Mouse (Mus musculus) heart, embryonic 10.5 days (tissue): ENCODE results near the gene Agtpbp1. TPM values are rescaled to one million over a fixed set of nuclear protein-coding genes. Genes with fewer than 3 reads are reported as not detected.

ENCODE experiments used
- DNase-seq: peaks from one replicate; pipeline ENCODE4 v3.0.0-alpha.2; 2017; ENCODE audit warnings: low spot score
- H3K27ac ChIP-seq: fragments of 300-500 bp; sonication (generic); 2 replicates; pipeline ENCODE4 v1.5.1; 2016; ENCODE audit warnings: mild to moderate bottlenecking
- H3K27me3 ChIP-seq: fragments of 300-500 bp; sonication (generic); 2 replicates; pipeline ENCODE4 v1.6.1; 2016; ENCODE audit warnings: mild to moderate bottlenecking; ENCODE audit not compliant: poor library complexity, insufficient read depth, severe bottlenecking
- H3K36me3 ChIP-seq: fragments of 300-500 bp; sonication (generic); 2 replicates; pipeline ENCODE4 v1.6.1; 2016; ENCODE audit warnings: mild to moderate bottlenecking, moderate library complexity
- H3K4me1 ChIP-seq: fragments of 300-500 bp; sonication (generic); 2 replicates; pipeline ENCODE4 v1.6.1; 2016; ENCODE audit warnings: mild to moderate bottlenecking
- H3K4me3 ChIP-seq: fragments of 300-500 bp; sonication (generic); 2 replicates; pipeline ENCODE4 v1.5.1; 2016; ENCODE audit warnings: mild to moderate bottlenecking, moderate library complexity
- H3K9me3 ChIP-seq: fragments of 300-500 bp; sonication (generic); 2 replicates; pipeline ENCODE4 v1.6.1; 2016; ENCODE audit warnings: mild to moderate bottlenecking, moderate library complexity
- WGBS: fragments of 180-500 bp; shearing (Covaris S2); methylation state at CpG from one replicate; pipeline ENCODE4 v1.1.7; 2016; 5-methylcytosine and 5-hydroxymethylcytosine counted together
- polyA plus RNA-seq: library from polyadenylated mRNA; unstranded; fragments of >200 nt; fragmentation: Nextera tagmentation; extraction: Ambion mirVana; gene quantifications from 2 replicates; pipeline ENCODE4 v1.2.1, GENCODE M21; 2016

Agtpbp1 gene
- polyA plus RNA-seq, 1 experiment from 2014 or later: 8.8 TPM

GRCm38 (mm10) chr13:59565945-59566520, 19.0 kb downstream of the Agtpbp1 start:
- Histone ChIP-seq H3K36me3 (no peaks in the 10 kb centered on the region), H3K27ac (no peak overlapping the region), H3K27me3 (no peaks in the 10 kb centered on the region), H3K4me3 (no peak overlapping the region), H3K9me3 (no peaks in the 10 kb centered on the region), H3K4me1 (no peaks in the 10 kb centered on the region)
- no peak for DNase-seq
- 54% methylated on average over 9 of the region's 9 CpGs for WGBS

- Histone ChIP-seq H3K27me3 (no peaks in the 10 kb centered on the region), H3K9me3 (no peaks in the 10 kb centered on the region), H3K4me3 (no peak overlapping the region), H3K36me3 (no peaks in the 10 kb centered on the region), H3K4me1 (no peaks in the 10 kb centered on the region), H3K27ac (no peak overlapping the region)
- WGBS: 78% methylated on average over 10 of the region's 10 CpGs
- no peak for DNase-seq
These were observed 20.1 kb downstream of the Agtpbp1 start for GRCm38 (mm10) chr13:59564923-59565322.

- no peak for DNase-seq
- 87% methylated on average over 4 of the region's 4 CpGs for WGBS
These were observed 20.5 kb downstream of the Agtpbp1 start for GRCm38 (mm10) chr13:59564505-59564904.

GRCm38 (mm10) chr13:59562471-59562870, 22.6 kb downstream of the Agtpbp1 start:
- no peak for DNase-seq
- H3K4me3 ChIP-seq: no peak overlapping the region
- H3K27me3 ChIP-seq: no peaks in the 10 kb centered on the region
- no peak overlapping the region for H3K27ac ChIP-seq
- no peaks in the 10 kb centered on the region for H3K9me3 ChIP-seq
- H3K36me3 ChIP-seq: no peaks in the 10 kb centered on the region
- H3K4me1 ChIP-seq: no peaks in the 10 kb centered on the region
- 86% methylated on average over 2 of the region's 2 CpGs for WGBS

More at GRCm38 (mm10) chr13:59564505-59564904, 20.5 kb downstream of the Agtpbp1 start:
- Histone ChIP-seq H3K4me3 (no peak overlapping the region), H3K27me3 (no peaks in the 10 kb centered on the region), H3K4me1 (no peaks in the 10 kb centered on the region), H3K9me3 (no peaks in the 10 kb centered on the region), H3K36me3 (no peaks in the 10 kb centered on the region), H3K27ac (no peak overlapping the region)

- DNase-seq: no peak
- H3K36me3 ChIP-seq: no peaks in the 10 kb centered on the region
- 90% methylated on average over 5 of the region's 5 CpGs for WGBS
- H3K9me3 ChIP-seq: no peaks in the 10 kb centered on the region
- H3K27me3 ChIP-seq: no peaks in the 10 kb centered on the region
- H3K27ac ChIP-seq: no peak overlapping the region
- H3K4me1 ChIP-seq: peaks cover 13% of the 10 kb centered on the region
- H3K4me3 ChIP-seq: no peak overlapping the region
These were observed 26.3 kb downstream of the Agtpbp1 start for GRCm38 (mm10) chr13:59558776-59559175.

- Histone ChIP-seq H3K4me3 (peak overlapping the region; percentile 92), H3K27ac (peak overlapping the region; percentile 92), H3K27me3 (no peaks in the 10 kb centered on the region), H3K9me3 (no peaks in the 10 kb centered on the region), H3K4me1 (peaks cover 13% of the 10 kb centered on the region), H3K36me3 (no peaks in the 10 kb centered on the region)
- DNase-seq: peak; percentile 94
- WGBS: under 1% methylated on average over 47 of the region's 73 CpGs
These were observed 27.6 kb downstream of the Agtpbp1 start for GRCm38 (mm10) chr13:59557185-59557985.

- Histone ChIP-seq H3K36me3 (no peaks in the 10 kb centered on the region), H3K4me3 (peak overlapping the region; percentile 92), H3K27me3 (no peaks in the 10 kb centered on the region), H3K4me1 (peaks cover 13% of the 10 kb centered on the region), H3K9me3 (no peaks in the 10 kb centered on the region), H3K27ac (peak overlapping the region; percentile 92)
- WGBS: under 1% methylated on average over 45 of the region's 45 CpGs
- DNase-seq: peak; percentile 89
These were observed 28.4 kb downstream of the Agtpbp1 start for GRCm38 (mm10) chr13:59556670-59557069.

GRCm38 (mm10) chr13:59555613-59556192, 29.3 kb downstream of the Agtpbp1 start:
- H3K4me3 ChIP-seq: peak overlapping the region; percentile 92

GRCm38 (mm10) chr13:59554772-59555505, 30.1 kb downstream of the Agtpbp1 start:
- Histone ChIP-seq H3K36me3 (no peaks in the 10 kb centered on the region), H3K9me3 (no peaks in the 10 kb centered on the region), H3K4me1 (peaks cover 17% of the 10 kb centered on the region), H3K27ac (no peak overlapping the region), H3K4me3 (no peak overlapping the region), H3K27me3 (no peaks in the 10 kb centered on the region)
- DNase-seq: no peak
- 70% methylated on average over 17 of the region's 17 CpGs for WGBS

More at GRCm38 (mm10) chr13:59555613-59556192, 29.3 kb downstream of the Agtpbp1 start:
- H3K36me3 ChIP-seq: no peaks in the 10 kb centered on the region
- no peaks in the 10 kb centered on the region for H3K27me3 ChIP-seq
- H3K4me1 ChIP-seq: peaks cover 16% of the 10 kb centered on the region
- H3K9me3 ChIP-seq: no peaks in the 10 kb centered on the region
- 82% methylated on average over 8 of the region's 8 CpGs for WGBS
- H3K27ac ChIP-seq: no peak overlapping the region
- DNase-seq: no peak

- no peaks in the 10 kb centered on the region for H3K36me3 ChIP-seq
- no peak overlapping the region for H3K4me3 ChIP-seq
- peaks cover 33% of the 10 kb centered on the region for H3K4me1 ChIP-seq
- H3K27ac ChIP-seq: no peak overlapping the region
- DNase-seq: no peak
- no peaks in the 10 kb centered on the region for H3K27me3 ChIP-seq
- H3K9me3 ChIP-seq: no peaks in the 10 kb centered on the region
- WGBS: 78% methylated on average over 2 of the region's 2 CpGs
These were observed 32.3 kb downstream of the Agtpbp1 start for GRCm38 (mm10) chr13:59552751-59553150.

GRCm38 (mm10) chr13:59552286-59552685, 32.7 kb downstream of the Agtpbp1 start:
- no peak for DNase-seq
- WGBS: 90% methylated on average over 5 of the region's 5 CpGs
- Histone ChIP-seq H3K4me1 (peaks cover 36% of the 10 kb centered on the region), H3K27me3 (no peaks in the 10 kb centered on the region), H3K27ac (no peak overlapping the region), H3K36me3 (no peaks in the 10 kb centered on the region), H3K4me3 (no peak overlapping the region), H3K9me3 (no peaks in the 10 kb centered on the region)

- 0% methylated on average over 1 of the region's 1 CpGs for WGBS
- Histone ChIP-seq H3K27me3 (no peaks in the 10 kb centered on the region), H3K36me3 (no peaks in the 10 kb centered on the region), H3K9me3 (no peaks in the 10 kb centered on the region), H3K4me1 (peaks cover 40% of the 10 kb centered on the region), H3K4me3 (no peak overlapping the region), H3K27ac (no peak overlapping the region)
- DNase-seq: peak; percentile 6
These were observed 35.7 kb downstream of the Agtpbp1 start for GRCm38 (mm10) chr13:59549318-59549798.
